Mouse (Mus musculus) layer of hippocampus, adult 9-11 months (tissue): Measurements from ENCODE around the gene Mab21l3.

Experiments
- DNase-seq: peaks from one replicate; pipeline ENCODE4 v3.0.0; 2022

Mab21l3 gene

GRCm38 (mm10) chr3:101848816-101849215, at the start of gene Mab21l3:
Gene Mab21l3, minus strand, starts transcription at chr3:101848959.
- DNase-seq: no peak

GRCm38 (mm10) chr3:101897377-101897974, 48.7 kb upstream of the Mab21l3 start:
- DNase-seq: no peak

- peak; percentile 65 for DNase-seq
Measured at GRCm38 (mm10) chr3:101896893-101897292, 48.1 kb upstream of the Mab21l3 start.

- no peak for DNase-seq
Measured at GRCm38 (mm10) chr3:101895376-101895910, 46.7 kb upstream of the Mab21l3 start.

GRCm38 (mm10) chr3:101885591-101885990, 36.8 kb upstream of the Mab21l3 start:
- peak; percentile 25 for DNase-seq

GRCm38 (mm10) chr3:101885041-101885440, 36.3 kb upstream of the Mab21l3 start:
- DNase-seq: no peak

- DNase-seq: no peak
Measured at GRCm38 (mm10) chr3:101883902-101884301, 35.1 kb upstream of the Mab21l3 start.

- DNase-seq: no peak
Measured at GRCm38 (mm10) chr3:101881721-101882120, 33.0 kb upstream of the Mab21l3 start.

GRCm38 (mm10) chr3:101880818-101881217, 32.1 kb upstream of the Mab21l3 start:
- no peak for DNase-seq

- DNase-seq: no peak
Measured at GRCm38 (mm10) chr3:101878136-101878535, 29.4 kb upstream of the Mab21l3 start.

- DNase-seq: no peak
Measured at GRCm38 (mm10) chr3:101876459-101877285, 27.9 kb upstream of the Mab21l3 start.

GRCm38 (mm10) chr3:101875258-101875920, 26.6 kb upstream of the Mab21l3 start:
- DNase-seq: no peak

GRCm38 (mm10) chr3:101873061-101873675, 24.4 kb upstream of the Mab21l3 start:
- peak; percentile 38 for DNase-seq

GRCm38 (mm10) chr3:101871951-101872350, 23.2 kb upstream of the Mab21l3 start:
- no peak for DNase-seq

- DNase-seq: peak; percentile 31
Measured at GRCm38 (mm10) chr3:101867001-101867421, 18.3 kb upstream of the Mab21l3 start.

- no peak for DNase-seq
Measured at GRCm38 (mm10) chr3:101861856-101862255, 13.1 kb upstream of the Mab21l3 start.

- DNase-seq: peak; percentile 34
Measured at GRCm38 (mm10) chr3:101860151-101860550, 11.4 kb upstream of the Mab21l3 start.

- DNase-seq: no peak
Measured at GRCm38 (mm10) chr3:101859740-101860139, 11.0 kb upstream of the Mab21l3 start.

- no peak for DNase-seq
Measured at GRCm38 (mm10) chr3:101854075-101854474, 5.3 kb upstream of the Mab21l3 start.

- DNase-seq: no peak
Measured at GRCm38 (mm10) chr3:101851363-101851762, 2.6 kb upstream of the Mab21l3 start.

GRCm38 (mm10) chr3:101846096-101846495, 2.7 kb downstream of the Mab21l3 start:
- no peak for DNase-seq

- DNase-seq: no peak
Measured at GRCm38 (mm10) chr3:101842372-101843094, 6.2 kb downstream of the Mab21l3 start.
